Mouse (Mus musculus) olfactory bulb, adult 2 months (tissue): ENCODE results near the gene Ptrh2.

Source experiments
- CTCF ChIP-seq: fragments of 200-500 bp; IDR thresholded peaks from 2 replicates; pipeline ENCODE4 v1.5.1; 2012; ENCODE audit warnings: low read depth, mild to moderate bottlenecking, low read length, moderate library complexity; ENCODE audit not compliant: insufficient read depth
- POLR2A ChIP-seq: fragments of 200-500 bp; IDR thresholded peaks from 2 replicates; pipeline ENCODE4 v1.6.1; 2012; ENCODE audit warnings: mild to moderate bottlenecking, low read depth, low read length, moderate library complexity; ENCODE audit not compliant: insufficient read depth

DNA sequence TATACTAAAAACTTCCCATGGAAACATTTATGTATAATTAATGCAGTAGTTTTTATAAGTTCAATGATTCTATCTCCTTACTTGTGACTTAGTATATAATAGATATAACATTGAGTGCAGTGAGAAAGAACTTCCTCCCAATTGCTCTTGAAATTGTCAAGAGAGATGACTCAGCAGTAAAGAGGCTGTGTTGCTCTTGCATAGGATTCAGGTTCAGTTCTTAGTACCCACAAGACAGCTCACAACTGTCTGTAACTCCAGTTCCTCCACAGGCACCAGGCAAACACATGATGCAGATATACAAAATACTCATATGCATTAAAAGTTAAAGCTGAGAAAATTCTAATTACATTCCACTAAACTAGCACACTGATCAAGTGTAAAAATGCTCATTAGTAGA, 25.9 kb upstream of the Ptrh2 start:
- TF ChIP-seq CTCF (no peak), POLR2A (no peak)
